Mouse (Mus musculus) limb, embryonic 11.5 days (tissue): Measurements from ENCODE around the gene Zic1. TPM values are rescaled to one million over a fixed set of nuclear protein-coding genes. Genes with fewer than 3 reads are reported as not detected.

Experiments used
- ATAC-seq: fragments of 200-750 bp; cut with Nextera tagmentation; 2 replicates; pipeline ENCODE4 v1.8.0; 2017; ENCODE audit warnings: low read depth; ENCODE audit not compliant: insufficient number of reproducible peaks, low FRiP score, low TSS enrichment
- DNase-seq: peaks from one replicate; pipeline ENCODE4 v3.0.0-alpha.2; 2015; ENCODE audit warnings: low spot score
- H3K27ac ChIP-seq: fragments of 300-500 bp; sonication (generic); replicated peaks from 2 replicates; pipeline ENCODE4 v1.5.1; 2014; ENCODE audit warnings: low read depth, mild to moderate bottlenecking, low read length
- H3K27me3 ChIP-seq: fragments of 300-500 bp; sonication (generic); 2 replicates; pipeline ENCODE4 v1.6.1; 2014; ENCODE audit warnings: mild to moderate bottlenecking, low read length, mixed read lengths; ENCODE audit not compliant: control insufficient read depth, insufficient read depth
- H3K36me3 ChIP-seq: fragments of 300-500 bp; sonication (generic); 2 replicates; pipeline ENCODE4 v1.6.1; 2014; ENCODE audit warnings: mild to moderate bottlenecking, low read length, moderate library complexity, mixed read lengths; ENCODE audit not compliant: control insufficient read depth, insufficient read depth
- H3K4me1 ChIP-seq: fragments of 300-500 bp; sonication (generic); 2 replicates; pipeline ENCODE4 v1.6.1; 2014; ENCODE audit warnings: low read length, mixed read lengths; ENCODE audit not compliant: control insufficient read depth, insufficient read depth
- H3K4me2 ChIP-seq: fragments of 300-500 bp; sonication (generic); 2 replicates; pipeline ENCODE4 v1.6.1; 2014; ENCODE audit warnings: low read depth, mild to moderate bottlenecking, moderate library complexity; ENCODE audit not compliant: severe bottlenecking
- H3K4me3 ChIP-seq: fragments of 300-500 bp; sonication (generic); 2 replicates; pipeline ENCODE4 v1.5.1; 2014; ENCODE audit warnings: low read depth, low read length
- H3K9ac ChIP-seq: fragments of 300-500 bp; sonication (generic); 2 replicates; pipeline ENCODE4 v1.6.1; 2014; ENCODE audit warnings: mild to moderate bottlenecking, low read length
- H3K9me3 ChIP-seq: fragments of 300-500 bp; sonication (generic); 2 replicates; pipeline ENCODE4 v1.6.1; 2016; ENCODE audit warnings: low read length; ENCODE audit not compliant: control insufficient read depth
- WGBS: fragments of 180-500 bp; shearing (Covaris S2); extraction: QIAGEN DNeasy Blood & Tissue Kit; methylation state at CpG from one replicate; pipeline ENCODE4 v1.1.7; 2014; 5-methylcytosine and 5-hydroxymethylcytosine counted together
- polyA plus RNA-seq: library from polyadenylated mRNA; unstranded; fragments of >200 nt; fragmentation: Nextera tagmentation; extraction: Ambion mirVana; gene quantifications from 2 replicates; pipeline ENCODE4 v1.2.1, GENCODE M21; 2014

The Zic1 gene
- polyA plus RNA-seq, 1 experiment from 2014 or later = 0.27 TPM

DNA sequence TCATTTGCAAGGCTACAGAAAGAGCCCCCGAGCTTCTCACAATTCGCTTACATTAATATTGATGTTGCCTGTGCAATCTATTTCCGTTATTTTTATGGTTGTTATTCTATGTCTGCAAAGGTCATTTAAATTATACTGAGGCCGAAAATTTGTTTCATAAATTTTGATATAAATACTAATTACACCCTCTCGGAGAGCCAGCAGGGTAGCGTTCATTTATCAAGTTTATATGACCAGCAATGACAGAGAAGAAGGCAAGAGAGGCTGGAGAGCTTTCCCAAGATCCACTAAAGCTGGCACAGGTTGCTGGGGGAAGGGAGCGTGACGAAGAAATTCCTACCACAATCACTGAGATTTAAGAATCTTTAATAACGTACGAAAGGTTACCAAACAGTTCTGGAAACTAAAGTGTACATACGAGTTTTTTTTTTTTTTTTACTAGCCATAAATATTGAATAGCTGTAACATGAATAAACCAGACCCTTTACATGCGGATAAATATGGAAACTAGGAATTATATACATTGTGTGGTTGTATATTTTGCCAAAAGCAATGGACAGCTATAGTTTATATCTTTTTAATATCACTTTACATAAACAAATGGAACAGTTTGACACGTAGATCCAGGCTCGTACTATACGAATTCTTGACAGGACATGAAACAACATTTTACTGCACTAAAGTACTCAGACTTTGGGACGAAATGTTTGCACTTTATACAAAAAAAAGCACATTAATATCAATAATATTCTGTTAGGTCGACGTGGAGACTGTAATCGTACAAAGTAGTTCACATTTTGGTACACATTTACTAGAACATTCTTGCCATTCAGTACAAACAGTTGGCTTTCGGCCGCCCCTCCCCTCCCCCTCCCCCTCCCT, 5.2 kb downstream of the Zic1 start:
- DNase-seq = peak; percentile 27
- ATAC-seq = no peak
- H3K36me3 ChIP-seq = no peaks in the 10 kb centered on the region
- H3K9me3 ChIP-seq = no peaks in the 10 kb centered on the region
- WGBS = 3% methylated on average over 21 of the region's 21 CpGs
- no peaks in the 10 kb centered on the region for H3K4me1 ChIP-seq
- no peak overlapping the region for H3K9ac ChIP-seq
- no peak overlapping the region for H3K4me2 ChIP-seq
- H3K4me3 ChIP-seq = no peak overlapping the region
- no peak overlapping the region for H3K27ac ChIP-seq
- H3K27me3 ChIP-seq = peaks cover 80% of the 10 kb centered on the region

DNA sequence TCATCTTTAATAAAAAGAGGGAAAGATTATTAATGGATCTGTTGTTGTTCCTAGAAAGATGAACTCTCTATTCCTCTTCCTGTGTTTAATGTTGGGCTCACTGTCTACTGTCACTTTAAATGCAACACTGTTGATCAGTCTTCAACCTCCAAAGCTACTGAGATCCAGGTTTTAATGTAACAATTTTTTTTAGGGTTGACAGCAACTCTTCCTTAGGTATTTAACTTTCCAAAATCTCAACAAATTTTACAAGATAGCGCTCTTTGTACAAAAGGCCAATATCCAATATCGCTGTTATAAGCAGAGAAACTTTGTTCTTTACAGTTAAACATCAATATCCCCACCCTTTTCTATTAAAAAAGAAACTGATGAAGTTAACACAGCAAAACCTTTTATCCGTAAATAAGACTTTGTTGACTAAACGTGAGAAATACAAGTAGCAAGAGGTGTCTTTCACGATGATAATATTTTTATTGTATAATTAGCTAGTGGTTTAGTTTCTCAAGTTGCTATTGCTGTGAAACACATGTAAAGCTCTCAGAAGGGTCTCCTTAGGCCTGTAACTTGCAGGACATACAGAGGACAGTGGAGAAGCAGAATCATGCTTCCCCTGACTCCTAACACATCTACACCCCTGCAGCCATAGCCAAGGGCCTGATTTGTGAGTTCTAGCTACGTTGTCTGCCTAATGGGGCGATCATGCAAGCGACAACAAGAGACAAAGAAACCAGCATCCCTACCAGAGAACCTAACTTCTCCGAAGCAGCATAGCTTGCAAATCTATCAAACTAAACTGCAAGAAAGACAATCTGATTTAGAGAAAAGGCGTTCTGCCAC, 6.5 kb downstream of the Zic1 start:
- no peak overlapping the region for H3K27ac ChIP-seq
- H3K4me1 ChIP-seq = no peaks in the 10 kb centered on the region
- H3K4me2 ChIP-seq = no peak overlapping the region
- DNase-seq (peak; percentile 52), ATAC-seq (no peak)
- 8% methylated on average over 10 of the region's 10 CpGs for WGBS
- no peak overlapping the region for H3K9ac ChIP-seq
- H3K27me3 ChIP-seq = peaks cover 80% of the 10 kb centered on the region
- H3K4me3 ChIP-seq = no peak overlapping the region
- no peaks in the 10 kb centered on the region for H3K9me3 ChIP-seq
- H3K36me3 ChIP-seq = no peaks in the 10 kb centered on the region

DNA sequence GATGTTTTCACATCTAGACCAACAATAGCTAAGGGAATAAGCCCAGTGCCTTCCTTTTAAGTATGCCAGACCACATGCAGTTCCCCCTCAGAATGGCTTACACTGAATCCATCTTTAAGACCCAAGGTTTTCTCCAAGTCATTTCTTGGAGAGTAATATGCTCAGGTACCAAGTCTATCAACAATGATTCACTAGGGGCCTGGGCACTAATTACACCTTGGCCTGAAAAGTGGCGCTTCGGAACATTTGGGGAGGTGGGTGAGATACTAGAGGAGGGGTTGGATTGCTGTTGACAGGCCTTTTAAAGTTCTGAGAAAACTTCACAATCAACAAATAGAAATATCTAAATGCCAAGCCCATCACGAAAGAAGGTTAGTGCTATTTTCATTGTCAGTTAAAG, 8.3 kb downstream of the Zic1 start:
- H3K4me2 ChIP-seq = no peak overlapping the region
- H3K27ac ChIP-seq = no peak overlapping the region
- H3K9me3 ChIP-seq = no peaks in the 10 kb centered on the region
- no peak overlapping the region for H3K9ac ChIP-seq
- no peaks in the 10 kb centered on the region for H3K36me3 ChIP-seq
- DNase-seq (peak; percentile 17), ATAC-seq (no peak)
- WGBS = 5% methylated on average over 3 of the region's 3 CpGs
- peaks cover 76% of the 10 kb centered on the region for H3K27me3 ChIP-seq
- no peak overlapping the region for H3K4me3 ChIP-seq
- H3K4me1 ChIP-seq = no peaks in the 10 kb centered on the region

DNA sequence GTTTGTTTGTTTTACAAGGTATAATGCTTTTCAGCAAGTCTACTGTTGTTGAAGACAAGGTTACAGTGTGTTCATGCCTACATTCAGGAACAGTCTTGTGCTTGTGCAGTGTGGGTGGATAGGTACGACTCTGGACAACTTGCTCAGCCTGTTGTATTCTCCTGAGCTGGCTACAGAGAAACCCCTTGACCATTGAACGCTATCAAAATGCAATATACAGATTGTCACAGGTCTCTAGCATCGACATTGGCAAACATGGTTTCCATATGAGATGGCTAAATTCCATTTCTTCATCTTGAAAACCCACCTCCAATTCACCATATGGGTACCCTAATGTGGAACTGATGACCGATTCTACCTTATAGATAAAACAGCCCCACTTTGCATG, 9.3 kb downstream of the Zic1 start:
- Histone ChIP-seq H3K27ac (no peak overlapping the region), H3K36me3 (no peaks in the 10 kb centered on the region), H3K4me2 (no peak overlapping the region), H3K27me3 (peaks cover 74% of the 10 kb centered on the region), H3K9ac (no peak overlapping the region), H3K4me1 (no peaks in the 10 kb centered on the region), H3K9me3 (no peaks in the 10 kb centered on the region), H3K4me3 (no peak overlapping the region)
- 12% methylated on average over 4 of the region's 4 CpGs for WGBS
- DNase-seq (no peak), ATAC-seq (no peak)

DNA sequence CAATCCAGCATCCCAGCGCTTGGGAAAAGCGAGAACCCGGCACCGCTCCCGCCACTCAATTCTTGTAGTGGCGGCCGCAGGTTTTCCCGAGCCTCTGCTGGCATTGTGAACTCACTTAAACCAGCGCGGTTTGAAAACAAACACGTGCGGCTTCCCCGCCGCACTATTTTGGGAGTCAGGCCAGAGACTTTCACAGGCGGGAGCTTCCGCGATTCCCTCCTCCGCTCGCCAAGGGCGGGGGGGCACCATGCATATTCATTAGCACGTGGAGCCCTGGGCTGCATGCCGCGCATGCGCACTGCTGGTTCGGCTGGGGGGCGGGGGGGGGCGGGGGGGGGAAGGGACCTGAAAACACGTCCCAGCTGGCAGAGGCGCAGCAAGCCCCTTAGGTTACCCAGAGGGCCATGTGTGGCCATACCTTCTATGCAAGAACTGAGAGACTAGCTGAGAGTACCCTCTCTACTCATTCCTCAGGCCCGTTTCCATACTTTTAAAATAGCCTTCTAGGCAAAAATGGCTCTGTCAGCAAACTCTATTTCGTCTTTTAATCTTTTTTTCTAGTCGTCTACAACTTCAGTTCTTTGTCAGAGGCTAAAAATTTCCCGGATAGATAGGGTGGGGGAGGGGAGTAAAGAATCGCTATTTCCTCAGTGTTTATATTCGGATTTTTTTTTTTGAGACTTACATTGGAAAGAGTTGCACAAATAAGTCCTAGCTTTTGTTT, 9.8 kb downstream of the Zic1 start:
- Histone ChIP-seq H3K27ac (no peak overlapping the region), H3K9me3 (no peaks in the 10 kb centered on the region), H3K36me3 (no peaks in the 10 kb centered on the region), H3K9ac (no peak overlapping the region), H3K4me3 (peak overlapping the region; percentile 12; the same call in 1 of the 2 replicates), H3K4me2 (peak overlapping the region; percentile 28; the same call in 1 of the 2 replicates), H3K27me3 (peaks cover 74% of the 10 kb centered on the region), H3K4me1 (no peaks in the 10 kb centered on the region)
- under 1% methylated on average over 35 of the region's 35 CpGs for WGBS
- DNase-seq (peak; percentile 64), ATAC-seq (peak; percentile 33; the same call in 1 of the 2 replicates)

DNA sequence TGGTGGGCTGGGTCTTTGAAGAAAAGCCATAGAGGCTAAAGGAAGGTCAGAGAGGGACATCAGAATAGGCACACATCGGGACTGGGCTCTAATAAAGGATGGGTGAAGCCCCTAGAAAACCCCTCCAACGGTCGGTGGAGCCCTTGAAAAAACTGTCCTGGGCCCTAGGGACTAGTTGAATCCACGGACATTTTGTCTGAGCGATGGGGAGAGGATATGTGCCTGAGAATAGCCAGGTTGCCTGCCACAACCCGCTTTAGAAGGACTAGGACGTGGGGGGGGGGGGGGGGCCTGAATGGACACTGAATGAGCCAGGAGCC, 10.4 kb downstream of the Zic1 start:
- Histone ChIP-seq H3K9ac (no peak overlapping the region), H3K4me2 (0 out of 2 replicates have a peak overlapping the region, but pooled peaks have one; percentile 28), H3K36me3 (no peaks in the 10 kb centered on the region), H3K27me3 (peaks cover 76% of the 10 kb centered on the region), H3K27ac (no peak overlapping the region), H3K4me1 (no peaks in the 10 kb centered on the region), H3K4me3 (no peak overlapping the region; the same call in 1 of the 2 replicates), H3K9me3 (no peaks in the 10 kb centered on the region)
- DNase-seq (peak; percentile 27), ATAC-seq (no peak)
- WGBS = 0% methylated on average over 6 of the region's 7 CpGs

DNA sequence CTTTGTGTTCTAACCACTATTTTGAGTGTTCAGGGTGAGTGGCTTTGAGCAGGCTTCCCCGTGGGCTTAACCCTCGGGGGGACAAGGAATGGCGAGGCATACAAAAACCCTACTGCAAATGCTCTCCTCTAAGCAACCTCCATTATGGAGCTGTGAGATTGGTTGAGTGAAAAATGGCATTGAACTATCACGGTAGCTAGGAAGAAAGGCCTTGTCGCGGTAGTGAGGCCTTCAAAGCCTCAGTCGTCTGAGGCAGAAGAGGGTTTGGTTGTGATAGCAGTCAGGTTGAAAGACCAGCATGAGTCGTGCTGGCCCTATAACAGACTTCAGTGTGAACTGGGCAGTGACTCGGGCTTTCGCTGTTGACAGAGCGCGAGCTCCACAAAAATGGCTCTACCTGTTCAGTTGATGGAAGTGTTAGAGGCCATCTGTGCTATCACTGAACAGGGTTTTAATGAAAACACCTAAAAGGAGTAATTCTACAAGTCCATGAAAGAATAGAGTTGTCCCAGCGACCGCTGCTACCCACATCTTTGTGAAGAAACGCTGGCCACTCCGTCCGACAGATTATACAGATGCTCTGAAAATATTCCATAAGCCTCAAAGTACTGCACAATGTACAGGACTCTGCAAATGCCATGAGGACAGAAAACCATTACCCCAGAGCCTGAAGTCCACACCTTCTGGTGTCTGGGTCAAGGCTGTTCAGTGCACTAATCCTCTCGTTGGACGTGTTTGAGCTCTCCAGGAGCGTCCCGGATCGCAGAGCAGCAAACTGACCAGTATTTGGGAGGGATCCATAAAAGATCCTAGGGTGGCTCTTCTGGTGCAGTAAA, 11.0 kb downstream of the Zic1 start:
- DNase-seq (peak; percentile 52), ATAC-seq (no peak)

More for the DNA sequence above, 11.0 kb downstream of the Zic1 start:
- Histone ChIP-seq H3K4me2 (no peak overlapping the region), H3K36me3 (no peaks in the 10 kb centered on the region), H3K4me1 (no peaks in the 10 kb centered on the region), H3K9me3 (no peaks in the 10 kb centered on the region), H3K9ac (no peak overlapping the region), H3K27me3 (peaks cover 77% of the 10 kb centered on the region), H3K4me3 (no peak overlapping the region), H3K27ac (no peak overlapping the region)
- WGBS = 2% methylated on average over 22 of the region's 22 CpGs
